14 mouse cellular contexts compared by ENCODE assay signal in genomic region chr8:10794367-10795189, GRCm38 (mm10).
DNase-seq lines count a peak whose midpoint lies in the region; ATAC-seq and TF ChIP-seq lines count a peak whose summit lies in the region.
"Had no signal": no experiment of that assay in that cellular context is flagged by ENCODE, and none has a peak within 500 bp of the region (broad histone marks: within the 10 kb centered on the region; RNA-seq: fewer than 3 reads in every experiment).

No protein-coding gene starts in this region.

- H3K4me3 ChIP-seq in liver, adult 2 months (ENCODE audit: insufficient read depth, low read depth, low read length) = no peak overlapping the region
- no peak overlapping the region for H3K4me3 ChIP-seq in forebrain, embryonic 13.5 days
- H3K4me3 ChIP-seq in macrophage (ENCODE audit: inconsistent target) = no peak overlapping the region
- no peak overlapping the region for H3K4me3 ChIP-seq in heart, embryonic 10.5 days
- no peak overlapping the region for H3K4me3 ChIP-seq in liver, embryonic 11.5 days (ENCODE audit: low read depth, low read length)
- H3K4me3 ChIP-seq: limb, embryonic 13.5 days; stomach, embryonic 15.5 days had no signal

- peak; percentile 84 for ATAC-seq in forebrain, embryonic 13.5 days
- no peak for ATAC-seq in liver, embryonic 11.5 days (replicated peaks; ENCODE audit: low FRiP score)
- ATAC-seq: Patski had no signal

- peak overlapping the region; percentile 21 for H3K4me2 ChIP-seq in forebrain, embryonic 13.5 days
- H3K4me2 ChIP-seq in liver, embryonic 11.5 days = no peak overlapping the region
- H3K4me2 ChIP-seq: limb, embryonic 13.5 days; stomach, embryonic 15.5 days had no signal

- no peaks in the 10 kb centered on the region for H3K36me3 ChIP-seq in liver, adult 2 months (ENCODE audit: control insufficient read depth, insufficient read depth, low read length)
- H3K36me3 ChIP-seq in forebrain, embryonic 13.5 days (ENCODE audit: poor library complexity, severe bottlenecking) = no peaks in the 10 kb centered on the region
- H3K36me3 ChIP-seq in macrophage (ENCODE audit: inconsistent target) = no peaks in the 10 kb centered on the region
- no peaks in the 10 kb centered on the region for H3K36me3 ChIP-seq in heart, embryonic 10.5 days
- H3K36me3 ChIP-seq in liver, embryonic 11.5 days (ENCODE audit: control insufficient read depth, insufficient read depth, low read length) = no peaks in the 10 kb centered on the region
- H3K36me3 ChIP-seq: limb, embryonic 13.5 days; stomach, embryonic 15.5 days had no signal

- H3K27ac ChIP-seq in liver, adult 2 months (replicated peaks; ENCODE audit: insufficient read depth, low read depth, low read length) = no peak overlapping the region
- peak overlapping the region; percentile 54 for H3K27ac ChIP-seq in forebrain, embryonic 13.5 days
- H3K27ac ChIP-seq in macrophage = peak overlapping the region; percentile 61
- no peak overlapping the region for H3K27ac ChIP-seq in heart, embryonic 10.5 days
- no peak overlapping the region for H3K27ac ChIP-seq in liver, embryonic 11.5 days (ENCODE audit: low read depth, low read length)
- H3K27ac ChIP-seq: limb, embryonic 13.5 days; stomach, embryonic 15.5 days had no signal

- TF ChIP-seq POLR2A in liver, adult 2 months (IDR thresholded peaks at IDR 0.05; ENCODE audit: extremely low read depth, insufficient read depth, low read length) = no peak

- H3K27me3 ChIP-seq in liver, adult 2 months (ENCODE audit: control insufficient read depth, insufficient read depth, low read length) = no peaks in the 10 kb centered on the region
- H3K27me3 ChIP-seq in forebrain, embryonic 13.5 days = no peaks in the 10 kb centered on the region; the same call in 1 of the 2 replicates
- no peaks in the 10 kb centered on the region for H3K27me3 ChIP-seq in heart, embryonic 10.5 days (ENCODE audit: insufficient read depth, poor library complexity, severe bottlenecking)
- H3K27me3 ChIP-seq in liver, embryonic 11.5 days (replicated peaks; ENCODE audit: control insufficient read depth, insufficient read depth, low read length) = no peaks in the 10 kb centered on the region
- H3K27me3 ChIP-seq: limb, embryonic 13.5 days; Patski; stomach, embryonic 15.5 days had no signal

- WGBS in liver, adult 2 months = 80% methylated on average over 10 of the region's 10 CpGs
- 3% methylated on average over 10 of the region's 10 CpGs for WGBS in forebrain, embryonic 13.5 days
- 17% methylated on average over 10 of the region's 10 CpGs for WGBS in macrophage (ENCODE audit: missing documents)
- 74% methylated on average over 10 of the region's 10 CpGs for WGBS in heart, embryonic 10.5 days
- 74% methylated on average over 10 of the region's 10 CpGs for whole genome bisulfite sequencing in liver, embryonic 11.5 days

- peak; percentile 9 for DNase-seq in liver, adult 2 months (ENCODE audit: extremely low read depth, low read depth, low spot score)
- no peak for DNase-seq in liver
- DNase-seq in retina, embryonic 14.5 days (ENCODE audit: low spot score) = peak; percentile 43
- DNase-seq in right cerebral cortex, adult 2 months (ENCODE audit: low spot score in 2 of 2) = no peak
- no peak for DNase-seq in heart, embryonic 10.5 days (ENCODE audit: low spot score)
- DNase-seq in liver, embryonic 11.5 days (ENCODE audit: low spot score) = no peak
- DNase-seq: cerebellum, adult 9-11 months; heart, postnatal 14 days; kidney, postnatal 36 days had no signal

- TF ChIP-seq CTCF in liver, adult 2 months (IDR thresholded peaks at IDR 0.05; ENCODE audit: low read depth, low read length) = no peak

- H3K9ac ChIP-seq in liver, adult 2 months (ENCODE audit: low read depth, low read length) = no peak overlapping the region
- H3K9ac ChIP-seq in forebrain, embryonic 13.5 days = no peak overlapping the region
- no peak overlapping the region for H3K9ac ChIP-seq in liver, embryonic 11.5 days (ENCODE audit: low read depth, low read length)
- H3K9ac ChIP-seq: limb, embryonic 13.5 days; stomach, embryonic 15.5 days had no signal

- H3K4me1 ChIP-seq in liver, adult 2 months (ENCODE audit: control insufficient read depth, insufficient read depth, low read length) = no peaks in the 10 kb centered on the region
- peaks cover 21% of the 10 kb centered on the region for H3K4me1 ChIP-seq in forebrain, embryonic 13.5 days
- H3K4me1 ChIP-seq in heart, embryonic 10.5 days = no peaks in the 10 kb centered on the region
- no peaks in the 10 kb centered on the region for H3K4me1 ChIP-seq in liver, embryonic 11.5 days (replicated peaks; ENCODE audit: control insufficient read depth, insufficient read depth, low read length)
- H3K4me1 ChIP-seq: limb, embryonic 13.5 days; stomach, embryonic 15.5 days had no signal

- H3K9me3 ChIP-seq in forebrain, embryonic 13.5 days (replicated peaks) = no peaks in the 10 kb centered on the region
- H3K9me3 ChIP-seq in heart, embryonic 10.5 days = no peaks in the 10 kb centered on the region
- H3K9me3 ChIP-seq in liver, embryonic 11.5 days (ENCODE audit: control insufficient read depth, low read length) = no peaks in the 10 kb centered on the region
- H3K9me3 ChIP-seq: limb, embryonic 13.5 days; stomach, embryonic 15.5 days had no signal

- no peaks in the 10 kb centered on the region for H3K79me2 ChIP-seq in liver, adult 2 months (ENCODE audit: control insufficient read depth, insufficient read depth, low read length)
- H3K79me2 ChIP-seq in macrophage (ENCODE audit: inconsistent target) = no peaks in the 10 kb centered on the region

Comparison
In these comparisons a context has a peak if more than half of its experiments do, and no peak if none do; other contexts are left out.
1. DNase-seq: peak in liver, adult 2 months (single experiment) and retina, embryonic 14.5 days (single experiment); none in liver (single experiment), right cerebral cortex, adult 2 months (0 of 2), heart, embryonic 10.5 days (single experiment) and liver, embryonic 11.5 days (single experiment).
2. H3K27ac ChIP-seq: peak in forebrain, embryonic 13.5 days (single experiment) and macrophage (single experiment); none in liver, adult 2 months (single experiment), heart, embryonic 10.5 days (single experiment) and liver, embryonic 11.5 days (single experiment).